33 mouse cellular contexts compared by ENCODE assay signal in genomic region chr5:16082253-16082652, GRCm38 (mm10).
"Had no signal": no experiment of that assay in that cellular context is flagged by ENCODE, and none has a peak within 500 bp of the region (broad histone marks: within the 10 kb centered on the region; RNA-seq: fewer than 3 reads in every experiment).

No protein-coding gene starts in this region.

- ATAC-seq: liver, embryonic 12.5 days; liver, postnatal 0 days; lung, postnatal 0 days; midbrain, embryonic 13.5 days; midbrain, embryonic 15.5 days; midbrain, embryonic 16.5 days had no signal

- H3K36me3 ChIP-seq: limb, embryonic 10.5 days; limb, embryonic 12.5 days; limb, embryonic 13.5 days; limb, embryonic 15.5 days; liver, embryonic 12.5 days; liver, embryonic 13.5 days; liver, embryonic 15.5 days; lung, embryonic 15.5 days; midbrain, embryonic 10.5 days; midbrain, embryonic 12.5 days; midbrain, embryonic 13.5 days; midbrain, embryonic 15.5 days; neural tube, embryonic 12.5 days; neural tube, embryonic 13.5 days had no signal

- H3K27ac ChIP-seq: limb, embryonic 10.5 days; limb, embryonic 12.5 days; limb, embryonic 13.5 days; limb, embryonic 15.5 days; liver, embryonic 12.5 days; liver, embryonic 13.5 days; liver, embryonic 14.5 days; liver, embryonic 15.5 days; lung, embryonic 15.5 days; macrophage; midbrain, embryonic 10.5 days; midbrain, embryonic 12.5 days; midbrain, embryonic 13.5 days; midbrain, embryonic 15.5 days; neural tube, embryonic 12.5 days; neural tube, embryonic 13.5 days had no signal

- H3K4me3 ChIP-seq: limb, embryonic 10.5 days; limb, embryonic 12.5 days; limb, embryonic 13.5 days; limb, embryonic 15.5 days; liver, embryonic 12.5 days; liver, embryonic 13.5 days; liver, embryonic 15.5 days; lung, embryonic 15.5 days; megakaryocyte, embryonic 14.5 days; midbrain, embryonic 10.5 days; midbrain, embryonic 12.5 days; midbrain, embryonic 13.5 days; midbrain, embryonic 15.5 days; myocyte; neural tube, embryonic 12.5 days; neural tube, embryonic 13.5 days had no signal

- H3K9ac ChIP-seq: limb, embryonic 12.5 days; limb, embryonic 13.5 days; limb, embryonic 15.5 days; liver, embryonic 12.5 days; liver, embryonic 13.5 days; liver, embryonic 14.5 days; liver, embryonic 15.5 days; liver, postnatal 0 days; lung, embryonic 14.5 days; lung, embryonic 15.5 days; midbrain, embryonic 12.5 days; midbrain, embryonic 13.5 days; midbrain, embryonic 15.5 days; neural tube, embryonic 12.5 days; neural tube, embryonic 13.5 days had no signal

- DNase-seq: left cerebral cortex, postnatal 4 days; liver; liver, embryonic 13.5 days; liver, postnatal 0 days; lung, adult 18-20 months; lung, adult 2 months; lung, embryonic 14.5 days; lung, postnatal 10 days; lung, postnatal 14 days; lung, postnatal 36 days; lung, postnatal 4 days; midbrain, embryonic 14.5 days had no signal

- H3K4me1 ChIP-seq: limb, embryonic 15.5 days; liver, embryonic 12.5 days; liver, embryonic 13.5 days; liver, embryonic 15.5 days; lung, embryonic 15.5 days; megakaryocyte, embryonic 14.5 days; midbrain, embryonic 10.5 days; neural tube, embryonic 12.5 days had no signal

- H3K27me3 ChIP-seq: limb, embryonic 12.5 days; limb, embryonic 13.5 days; limb, embryonic 15.5 days; liver, embryonic 12.5 days; liver, embryonic 13.5 days; liver, embryonic 15.5 days; lung, embryonic 15.5 days; megakaryocyte, embryonic 14.5 days; midbrain, embryonic 12.5 days; midbrain, embryonic 13.5 days; midbrain, embryonic 15.5 days; neural tube, embryonic 12.5 days; neural tube, embryonic 13.5 days had no signal

- H3K9me3 ChIP-seq: limb, embryonic 10.5 days; limb, embryonic 12.5 days; limb, embryonic 13.5 days; limb, embryonic 15.5 days; liver, embryonic 12.5 days; liver, embryonic 13.5 days; liver, embryonic 15.5 days; lung, embryonic 15.5 days; megakaryocyte, embryonic 14.5 days; midbrain, embryonic 10.5 days; midbrain, embryonic 12.5 days; midbrain, embryonic 13.5 days; midbrain, embryonic 15.5 days; neural tube, embryonic 12.5 days; neural tube, embryonic 13.5 days had no signal

- H3K4me2 ChIP-seq: limb, embryonic 12.5 days; limb, embryonic 13.5 days; limb, embryonic 15.5 days; liver, embryonic 11.5 days; liver, embryonic 12.5 days; liver, embryonic 13.5 days; liver, embryonic 15.5 days; lung, embryonic 14.5 days; lung, embryonic 15.5 days; midbrain, embryonic 11.5 days; midbrain, embryonic 12.5 days; midbrain, embryonic 13.5 days; midbrain, embryonic 15.5 days; neural tube, embryonic 12.5 days; neural tube, embryonic 13.5 days had no signal
